Mouse (Mus musculus) heart, embryonic 16.5 days (tissue): ENCODE results near the gene Dscam. TPM values are rescaled to one million over a fixed set of nuclear protein-coding genes. Genes with fewer than 3 reads are reported as not detected.

Experiments
- ATAC-seq: fragments of 200-750 bp; cut with Nextera tagmentation; replicated peaks from 2 replicates; pipeline ENCODE4 v1.8.0; 2017; ENCODE audit warnings: moderate number of reproducible peaks; ENCODE audit not compliant: insufficient read depth, low FRiP score; ENCODE audit errors: extremely low read depth
- H3K27ac ChIP-seq: fragments of 300-500 bp; sonication (generic); 2 replicates; pipeline ENCODE4 v1.5.1; 2014; ENCODE audit warnings: mild to moderate bottlenecking, low read length, control low read depth, moderate library complexity
- H3K27me3 ChIP-seq: fragments of 300-500 bp; sonication (generic); 2 replicates; pipeline ENCODE4 v1.6.1; 2014; ENCODE audit warnings: low read length, mixed read lengths; ENCODE audit not compliant: control insufficient read depth, insufficient read depth
- H3K36me3 ChIP-seq: fragments of 300-500 bp; sonication (generic); 2 replicates; pipeline ENCODE4 v1.6.1; 2014; ENCODE audit not compliant: control insufficient read depth, insufficient read depth
- H3K4me1 ChIP-seq: fragments of 300-500 bp; sonication (generic); 2 replicates; pipeline ENCODE4 v1.6.1; 2014; ENCODE audit warnings: low read length, mixed read lengths; ENCODE audit not compliant: control insufficient read depth, insufficient read depth
- H3K4me2 ChIP-seq: fragments of 300-500 bp; sonication (generic); 2 replicates; pipeline ENCODE4 v1.6.1; 2014; ENCODE audit warnings: low read depth, mild to moderate bottlenecking, control low read depth, low read length
- H3K4me3 ChIP-seq: fragments of 300-500 bp; sonication (generic); 2 replicates; pipeline ENCODE4 v1.5.1; 2014; ENCODE audit warnings: mild to moderate bottlenecking, control low read depth, low read length
- H3K9ac ChIP-seq: fragments of 300-500 bp; sonication (generic); 2 replicates; pipeline ENCODE4 v1.6.1; 2014; ENCODE audit warnings: low read length, control low read depth
- H3K9me3 ChIP-seq: fragments of 300-500 bp; sonication (generic); replicated peaks from 2 replicates; pipeline ENCODE4 v1.6.1; 2016; ENCODE audit warnings: low read length; ENCODE audit not compliant: control insufficient read depth
- WGBS: fragments of 180-500 bp; shearing (Covaris S2); extraction: QIAGEN DNeasy Blood & Tissue Kit; methylation state at CpG from one replicate; pipeline ENCODE4 v1.1.7; 2014; 5-methylcytosine and 5-hydroxymethylcytosine counted together
- polyA plus RNA-seq: library from polyadenylated mRNA; unstranded; fragments of >200 nt; fragmentation: Nextera tagmentation; extraction: Ambion mirVana; gene quantifications from 2 replicates; pipeline ENCODE4 v1.2.1, GENCODE M21; 2015

The Dscam gene
- polyA plus RNA-seq, 1 experiment from 2014 or later, result not detected

DNA sequence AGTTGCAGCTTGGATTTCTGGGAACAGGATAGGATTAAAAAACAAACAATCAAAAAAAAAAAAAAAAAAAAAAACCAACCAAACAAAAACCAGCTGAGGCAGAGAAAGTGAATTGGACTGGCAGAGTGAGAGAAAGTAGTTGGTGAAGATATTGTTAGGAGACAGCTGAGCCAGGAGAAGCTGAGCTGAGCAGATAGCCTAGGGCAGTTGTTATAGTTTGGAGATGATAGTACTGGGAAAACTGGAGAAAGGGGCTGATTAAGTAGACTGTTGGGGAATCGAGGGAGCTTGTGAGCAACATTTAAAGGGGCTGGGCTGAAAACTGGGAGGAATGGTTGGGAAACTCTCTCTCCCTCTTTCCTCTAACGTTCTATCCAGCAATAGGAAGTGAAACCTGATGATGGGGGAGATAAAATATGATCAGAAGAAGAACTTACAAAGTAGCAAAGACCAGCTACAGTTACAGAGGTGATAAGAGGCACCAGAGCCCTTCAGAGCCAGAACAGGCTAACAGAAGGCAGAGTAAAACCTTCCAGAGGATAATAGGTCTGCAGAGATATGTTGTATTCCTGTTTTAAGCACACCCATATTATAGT, 201.6 kb downstream of the Dscam start:
- 31% methylated on average over 2 of the region's 2 CpGs for WGBS
- no peak for ATAC-seq
- no peak overlapping the region for H3K4me3 ChIP-seq
- no peak overlapping the region for H3K4me2 ChIP-seq
- H3K9me3 ChIP-seq, result no peaks in the 10 kb centered on the region
- no peak overlapping the region for H3K9ac ChIP-seq
- H3K36me3 ChIP-seq, result no peaks in the 10 kb centered on the region
- H3K27me3 ChIP-seq, result no peaks in the 10 kb centered on the region
- H3K27ac ChIP-seq, result no peak overlapping the region
- H3K4me1 ChIP-seq, result no peaks in the 10 kb centered on the region

DNA sequence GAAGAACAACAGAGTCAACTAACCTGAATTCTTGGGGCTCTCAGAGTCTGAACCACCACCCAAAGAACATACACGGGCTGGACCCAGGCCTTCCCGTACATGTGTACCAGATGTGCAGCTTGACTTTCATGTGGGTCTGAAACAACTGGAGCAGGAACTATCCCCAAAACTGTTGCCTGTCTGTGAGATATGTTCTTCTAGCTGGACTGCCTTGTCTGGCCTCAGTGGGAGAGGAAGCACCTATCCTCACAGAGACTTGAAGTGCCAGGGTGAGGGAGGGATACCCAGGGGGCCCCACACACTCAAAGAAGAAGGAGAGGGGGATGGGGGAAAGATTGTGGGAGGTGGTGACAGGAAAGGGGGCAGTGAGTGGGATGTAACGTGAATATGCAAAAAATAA, 210.9 kb downstream of the Dscam start:
- Histone ChIP-seq H3K4me3 (no peak overlapping the region), H3K9me3 (no peaks in the 10 kb centered on the region), H3K27ac (no peak overlapping the region), H3K9ac (no peak overlapping the region), H3K4me2 (no peak overlapping the region), H3K27me3 (no peaks in the 10 kb centered on the region), H3K4me1 (no peaks in the 10 kb centered on the region), H3K36me3 (no peaks in the 10 kb centered on the region)
- ATAC-seq, result no peak
- 74% methylated on average over 3 of the region's 3 CpGs for WGBS

DNA sequence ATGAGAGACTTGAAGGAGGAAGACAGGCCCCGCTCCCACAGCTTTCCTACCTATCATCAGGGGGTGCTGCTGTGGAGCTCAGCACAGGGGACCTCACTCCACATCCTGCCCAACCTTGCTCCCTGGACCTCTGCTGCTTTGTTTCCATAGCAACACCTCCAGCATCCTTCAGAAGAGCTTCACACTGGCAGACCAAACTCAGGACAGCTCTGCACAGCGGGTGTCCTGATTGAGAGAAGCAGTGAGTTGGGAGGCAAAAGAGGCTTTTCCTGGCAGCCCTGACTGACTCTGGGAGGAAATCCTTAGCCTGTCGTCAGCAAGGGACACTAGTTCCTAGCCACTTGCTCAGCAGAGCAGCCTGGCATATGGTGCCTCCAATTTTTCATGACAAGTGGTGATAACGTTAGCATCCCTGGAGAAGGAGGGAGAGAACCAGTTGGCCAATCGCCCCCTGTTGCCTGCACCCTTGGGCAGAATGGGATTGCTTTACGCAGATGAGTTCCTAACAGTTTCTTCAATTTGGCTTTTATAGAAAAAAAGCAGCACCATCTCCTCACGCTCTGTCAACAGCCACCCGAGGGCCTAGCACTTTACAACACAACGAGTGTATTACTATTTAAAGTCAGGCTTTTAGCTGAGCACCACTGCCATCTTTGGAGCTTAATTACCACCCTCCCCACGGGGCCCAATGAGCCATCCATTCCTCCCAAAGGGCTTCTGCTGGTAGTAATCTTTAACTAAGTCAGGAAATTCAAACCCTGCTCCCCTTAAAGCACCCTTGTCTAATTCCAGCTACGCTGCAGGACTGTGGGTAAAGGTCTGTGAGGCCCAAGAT, 224.9 kb downstream of the Dscam start:
- no peak overlapping the region for H3K4me2 ChIP-seq
- no peaks in the 10 kb centered on the region for H3K4me1 ChIP-seq
- H3K36me3 ChIP-seq, result no peaks in the 10 kb centered on the region
- H3K27ac ChIP-seq, result no peak overlapping the region
- H3K27me3 ChIP-seq, result no peaks in the 10 kb centered on the region
- no peak overlapping the region for H3K9ac ChIP-seq
- H3K9me3 ChIP-seq, result no peaks in the 10 kb centered on the region
- no peak for ATAC-seq
- WGBS, result 48% methylated on average over 11 of the region's 11 CpGs
- H3K4me3 ChIP-seq, result no peak overlapping the region

DNA sequence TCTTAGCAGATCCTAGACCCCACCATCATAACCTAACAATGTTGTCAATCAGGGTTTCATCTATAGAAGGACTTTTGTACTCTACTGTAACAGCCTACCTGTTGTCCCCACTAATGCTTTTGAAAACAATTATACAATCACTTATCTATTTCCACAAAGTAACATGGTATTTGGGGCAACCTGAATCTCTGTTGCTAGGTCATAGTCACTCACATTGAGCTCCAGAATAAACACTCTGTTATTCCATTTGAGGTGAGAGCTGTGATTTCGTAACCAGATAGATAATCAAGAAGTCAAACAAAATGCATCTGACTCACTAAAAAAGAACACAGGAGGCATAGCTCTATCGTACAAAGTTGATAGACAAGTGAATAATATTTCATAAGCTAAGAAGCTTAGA, 226.9 kb downstream of the Dscam start:
- WGBS, result 86% methylated on average over 2 of the region's 2 CpGs
- ATAC-seq, result no peak

DNA sequence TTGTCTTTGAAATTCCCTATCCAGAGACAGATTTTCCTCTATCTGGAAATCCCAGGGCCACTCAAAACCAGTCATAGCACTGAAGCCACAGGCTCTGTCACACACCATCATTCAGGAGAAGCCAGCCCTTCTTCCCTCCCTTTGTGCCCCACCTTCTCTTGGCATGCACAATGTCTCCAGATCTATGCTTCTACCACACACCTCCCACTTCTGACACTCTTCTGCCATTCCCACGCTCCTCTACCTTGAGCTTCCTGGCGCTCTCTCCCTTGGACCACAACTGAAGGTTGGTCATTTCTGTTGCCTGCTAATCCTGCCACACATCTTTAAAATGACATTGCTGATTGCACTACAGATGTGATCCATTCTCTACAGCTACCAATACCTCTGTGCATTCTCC, 235.8 kb downstream of the Dscam start:
- H3K27ac ChIP-seq, result no peak overlapping the region
- 95% methylated on average over 2 of the region's 2 CpGs for WGBS
- no peaks in the 10 kb centered on the region for H3K9me3 ChIP-seq
- no peak overlapping the region for H3K9ac ChIP-seq
- no peak overlapping the region for H3K4me3 ChIP-seq
- H3K36me3 ChIP-seq, result no peaks in the 10 kb centered on the region
- H3K4me2 ChIP-seq, result no peak overlapping the region
- no peak for ATAC-seq
- no peaks in the 10 kb centered on the region for H3K4me1 ChIP-seq
- H3K27me3 ChIP-seq, result no peaks in the 10 kb centered on the region

More for the DNA sequence above, 226.9 kb downstream of the Dscam start:
- no peak overlapping the region for H3K4me3 ChIP-seq
- no peaks in the 10 kb centered on the region for H3K27me3 ChIP-seq
- no peaks in the 10 kb centered on the region for H3K36me3 ChIP-seq
- H3K9me3 ChIP-seq, result no peaks in the 10 kb centered on the region
- no peak overlapping the region for H3K27ac ChIP-seq
- H3K9ac ChIP-seq, result no peak overlapping the region
- no peak overlapping the region for H3K4me2 ChIP-seq
- no peaks in the 10 kb centered on the region for H3K4me1 ChIP-seq

DNA sequence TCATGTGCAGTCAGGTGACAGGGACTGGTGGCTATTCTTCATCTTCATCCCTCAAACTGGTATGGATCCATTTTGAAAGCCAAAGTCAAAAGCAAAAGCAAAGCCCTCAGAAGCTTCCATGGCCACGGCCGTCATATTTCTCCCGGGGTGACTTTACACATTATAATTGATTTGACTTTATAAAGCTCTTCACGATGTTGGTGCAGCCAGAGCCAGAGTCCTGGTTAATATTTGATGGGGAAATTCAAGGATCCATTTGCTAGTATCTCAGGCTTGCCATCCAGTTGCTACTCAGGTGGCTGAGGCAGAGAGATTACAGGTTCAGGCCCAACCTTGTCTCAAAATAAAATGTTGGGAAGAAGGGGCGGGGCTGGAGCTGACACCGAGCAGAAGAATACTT, 238.3 kb downstream of the Dscam start:
- Histone ChIP-seq H3K4me1 (no peaks in the 10 kb centered on the region), H3K36me3 (no peaks in the 10 kb centered on the region), H3K27me3 (no peaks in the 10 kb centered on the region), H3K4me3 (no peak overlapping the region), H3K27ac (no peak overlapping the region), H3K4me2 (no peak overlapping the region), H3K9ac (no peak overlapping the region), H3K9me3 (no peaks in the 10 kb centered on the region)
- WGBS, result 90% methylated on average over 6 of the region's 6 CpGs
- no peak for ATAC-seq

DNA sequence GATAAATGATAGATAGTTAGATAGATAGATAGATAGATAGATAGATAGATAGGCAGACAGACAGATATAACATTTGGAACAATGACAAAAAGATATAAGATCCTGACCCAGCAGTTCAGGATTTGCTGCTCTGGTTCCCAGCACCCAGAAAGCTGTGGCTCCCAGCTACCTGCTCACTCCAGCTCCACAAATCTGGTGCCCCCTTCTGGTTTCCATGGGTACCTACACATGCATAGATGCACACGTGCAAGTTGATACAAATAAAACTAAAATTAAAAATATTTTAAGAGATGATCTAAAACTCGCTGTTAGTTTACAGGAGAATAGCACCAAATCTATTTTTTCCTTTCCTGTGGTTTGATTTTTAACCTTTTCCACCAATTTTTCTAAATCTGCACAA, 238.8 kb downstream of the Dscam start:
- ATAC-seq, result no peak
- Histone ChIP-seq H3K9me3 (no peaks in the 10 kb centered on the region), H3K36me3 (no peaks in the 10 kb centered on the region), H3K4me3 (no peak overlapping the region), H3K27me3 (no peaks in the 10 kb centered on the region), H3K4me2 (no peak overlapping the region), H3K9ac (no peak overlapping the region), H3K4me1 (no peaks in the 10 kb centered on the region), H3K27ac (no peak overlapping the region)
- WGBS, result 73% methylated on average over 2 of the region's 2 CpGs

DNA sequence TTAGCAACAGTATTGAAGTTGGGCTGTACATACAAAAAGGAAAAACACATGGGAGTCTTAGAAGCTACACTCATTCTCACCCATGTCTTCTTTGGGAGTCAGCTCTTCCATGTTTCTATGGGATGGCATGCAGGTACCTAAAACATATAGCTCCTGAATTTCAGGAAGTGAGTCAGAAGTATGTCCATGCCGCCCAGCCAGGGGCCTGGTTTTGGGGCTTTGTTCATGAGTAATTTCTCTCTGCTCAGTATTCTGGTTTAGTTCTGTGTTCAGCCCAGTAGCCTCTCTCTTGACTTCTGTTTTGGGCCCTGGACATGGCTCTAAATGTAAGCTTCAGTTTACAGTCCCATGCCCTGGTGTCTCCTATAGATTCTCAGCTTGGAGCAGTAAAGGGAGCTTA, 242.5 kb downstream of the Dscam start:
- H3K9ac ChIP-seq, result no peak overlapping the region
- H3K4me3 ChIP-seq, result no peak overlapping the region
- H3K4me2 ChIP-seq, result no peak overlapping the region
- WGBS, result 88% methylated on average over 1 of the region's 1 CpGs
- H3K27me3 ChIP-seq, result no peaks in the 10 kb centered on the region
- no peak for ATAC-seq
- no peaks in the 10 kb centered on the region; the same call in 1 of the 2 replicates for H3K9me3 ChIP-seq
- no peaks in the 10 kb centered on the region for H3K4me1 ChIP-seq
- H3K36me3 ChIP-seq, result no peaks in the 10 kb centered on the region
- no peak overlapping the region for H3K27ac ChIP-seq

DNA sequence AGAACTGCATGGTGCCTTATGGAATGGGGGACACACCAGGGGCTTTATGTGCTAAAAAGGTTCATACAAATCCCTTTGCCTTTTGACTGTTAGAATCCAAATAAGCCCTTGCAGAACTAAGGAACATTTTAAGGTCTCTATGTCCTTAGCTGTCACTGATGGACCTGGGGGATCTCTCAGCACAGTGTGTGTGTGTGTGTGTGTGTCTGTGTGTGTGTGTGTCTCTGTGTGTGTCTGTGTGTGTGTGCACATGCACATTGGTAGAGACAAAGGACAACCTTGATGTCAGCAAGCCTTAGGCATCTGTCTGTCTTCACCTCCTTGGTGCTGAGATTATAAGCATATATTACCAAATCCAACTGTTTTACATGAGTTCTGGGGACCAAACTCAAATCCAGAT, 243.1 kb downstream of the Dscam start:
- no peak for ATAC-seq
- H3K4me2 ChIP-seq, result no peak overlapping the region
- no peaks in the 10 kb centered on the region for H3K4me1 ChIP-seq
- no peaks in the 10 kb centered on the region for H3K27me3 ChIP-seq
- H3K4me3 ChIP-seq, result no peak overlapping the region
- H3K9me3 ChIP-seq, result no peaks in the 10 kb centered on the region; the same call in 1 of the 2 replicates
- H3K9ac ChIP-seq, result no peak overlapping the region
- no peaks in the 10 kb centered on the region for H3K36me3 ChIP-seq
- no peak overlapping the region for H3K27ac ChIP-seq
